Mouse (Mus musculus): Measurements from ENCODE around the gene Dnajb11. TPM values are rescaled to one million over a fixed set of nuclear protein-coding genes. Genes with fewer than 3 reads are reported as not detected.

Dnajb11 gene
- 100 and 108 TPM in 2 replicates for polyA plus RNA-seq (2014; fragmentation: Nextera tagmentation; extraction: Ambion mirVana)

DNA sequence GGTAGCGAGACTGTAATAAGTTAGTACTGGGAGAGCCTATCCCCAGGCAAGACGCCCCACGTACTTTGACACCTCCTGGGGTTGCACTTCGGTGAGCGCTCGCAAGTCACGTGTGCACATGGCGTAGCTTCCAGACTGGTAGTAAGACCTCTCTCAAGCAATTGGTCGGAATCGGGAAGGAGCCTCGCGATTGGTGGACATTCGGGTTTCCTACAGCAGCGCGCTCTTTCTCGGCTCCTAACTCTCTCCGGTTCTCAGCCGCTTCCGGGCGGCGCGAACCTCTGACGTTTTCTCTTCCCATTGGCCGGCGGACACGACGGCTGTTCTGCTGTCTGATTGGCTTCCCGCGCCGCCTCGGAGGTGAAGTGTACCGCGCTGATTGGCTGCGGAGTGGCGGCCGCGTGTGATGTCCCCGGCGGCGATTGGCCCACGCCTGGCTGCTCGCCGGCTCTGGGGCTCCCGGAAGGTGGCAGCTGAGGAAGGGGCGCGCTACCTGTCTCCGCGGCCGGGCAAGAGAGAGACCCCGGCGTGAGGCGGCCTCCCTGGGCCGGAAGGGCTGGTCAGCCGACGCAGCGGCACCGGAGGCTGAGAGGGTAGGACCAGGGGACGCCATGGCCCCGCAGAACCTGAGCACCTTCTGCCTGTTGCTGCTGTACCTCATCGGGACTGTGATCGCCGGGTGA lies at the start of gene Dnajb11, which contains the start of gene Tbccd1:
Gene Dnajb11, plus strand, starts transcription at position 415 of the 683 bp plus-strand sequence.
Gene Tbccd1, minus strand, starts transcription at position 239 of the 683 bp plus-strand sequence.
- peak within 1 kb of the TSS; percentile 85 for H3K4me2 ChIP-seq (ENCODE audit: low read depth, low read length)
- H3K9ac ChIP-seq (ENCODE audit: low read depth, low read length), result peak within 1 kb of the TSS; percentile 82
- ATAC-seq (ENCODE audit: low read depth) (peak; percentile 100), DNase-seq (ENCODE audit: low spot score) (peak; percentile 100)
- no peaks in the 10 kb centered on the region for H3K27me3 ChIP-seq (replicated peaks; ENCODE audit: control insufficient read depth, insufficient read depth, low read length)
- peaks cover 11% of the 10 kb centered on the region for H3K4me1 ChIP-seq (ENCODE audit: control insufficient read depth, insufficient read depth, low read length)
- peak within 1 kb of the TSS; percentile 84 for H3K4me3 ChIP-seq (ENCODE audit: low read depth, low read length)
- peak within 1 kb of the TSS; percentile 69; the same call in 1 of the 2 replicates for H3K27ac ChIP-seq (replicated peaks; ENCODE audit: low read depth, low read length)
- under 1% methylated on average over 57 of the region's 62 CpGs for WGBS
- peaks cover 9% of the 10 kb centered on the region; the same call in 1 of the 2 replicates for H3K36me3 ChIP-seq (ENCODE audit: control insufficient read depth, insufficient read depth, low read length)
- no peaks in the 10 kb centered on the region for H3K9me3 ChIP-seq (ENCODE audit: control insufficient read depth, low read length)

- no peak within 1 kb of the TSS for H3K4me3 ChIP-seq (ENCODE audit: low read depth, low read length)
- no peaks in the 10 kb centered on the region for H3K4me1 ChIP-seq (ENCODE audit: control insufficient read depth, insufficient read depth, low read length)
- ATAC-seq (ENCODE audit: low read depth) (no peak), DNase-seq (ENCODE audit: low spot score) (no peak)
- peaks cover 6% of the 10 kb centered on the region; the same call in 1 of the 2 replicates for H3K36me3 ChIP-seq (ENCODE audit: control insufficient read depth, insufficient read depth, low read length)
- no peak within 1 kb of the TSS for H3K27ac ChIP-seq (replicated peaks; ENCODE audit: low read depth, low read length)
- no peaks in the 10 kb centered on the region for H3K9me3 ChIP-seq (ENCODE audit: control insufficient read depth, low read length)
- no peak within 1 kb of the TSS for H3K9ac ChIP-seq (ENCODE audit: low read depth, low read length)
- H3K4me2 ChIP-seq (ENCODE audit: low read depth, low read length), result no peak within 1 kb of the TSS
- 64% methylated on average over 2 of the region's 2 CpGs for WGBS
- H3K27me3 ChIP-seq (replicated peaks; ENCODE audit: control insufficient read depth, insufficient read depth, low read length), result no peaks in the 10 kb centered on the region
Measured at GRCm38 (mm10) chr16:22811477-22811876, 46.2 kb upstream of the Dnajb11 start, which contains the start of gene Crygs. Crygs (minus strand) TSS chr16:22811577.

- Histone ChIP-seq H3K27me3 (replicated peaks; ENCODE audit: control insufficient read depth, insufficient read depth, low read length) (no peaks in the 10 kb centered on the region), H3K9ac (ENCODE audit: low read depth, low read length) (no peak overlapping the region), H3K4me2 (ENCODE audit: low read depth, low read length) (no peak overlapping the region), H3K4me3 (ENCODE audit: low read depth, low read length) (no peak overlapping the region), H3K27ac (replicated peaks; ENCODE audit: low read depth, low read length) (no peak overlapping the region), H3K9me3 (ENCODE audit: control insufficient read depth, low read length) (no peaks in the 10 kb centered on the region), H3K4me1 (ENCODE audit: control insufficient read depth, insufficient read depth, low read length) (no peaks in the 10 kb centered on the region), H3K36me3 (ENCODE audit: control insufficient read depth, insufficient read depth, low read length) (peaks cover 24% of the 10 kb centered on the region)
- WGBS, result 46% methylated on average over 8 of the region's 8 CpGs
- ATAC-seq (ENCODE audit: low read depth) (peak; percentile 67; the same call in 1 of the 2 replicates), DNase-seq (ENCODE audit: low spot score) (peak; percentile 70)
Measured at GRCm38 (mm10) chr16:22820731-22821130, 36.9 kb upstream of the Dnajb11 start.

DNA sequence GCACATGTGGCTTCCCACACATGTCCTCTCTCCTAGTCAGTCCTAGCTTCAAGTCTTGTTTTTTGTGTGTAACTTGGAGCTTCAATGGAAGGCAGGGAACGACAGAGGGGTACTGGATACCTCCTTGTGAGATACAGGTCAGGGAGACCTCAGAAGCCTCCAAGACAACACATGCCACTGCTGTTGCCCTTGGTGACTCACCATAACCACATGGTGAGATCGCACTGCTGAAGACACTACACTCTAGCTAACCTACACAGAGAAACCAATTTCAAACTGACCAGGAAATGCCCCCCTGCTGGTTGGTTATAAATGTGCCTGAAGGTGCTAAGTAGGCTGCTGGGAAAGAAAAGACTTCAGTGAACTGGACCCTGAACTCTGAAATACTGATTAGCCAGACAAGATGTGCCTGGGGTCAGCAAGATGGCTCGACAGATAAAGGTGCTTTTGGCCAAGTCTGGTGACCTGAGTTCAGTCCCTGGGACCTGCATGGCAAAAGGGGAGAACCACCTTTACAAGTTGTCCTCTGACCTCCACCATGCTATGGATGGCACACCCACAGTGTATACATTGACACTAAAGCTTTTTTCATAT lies 24.6 kb upstream of the Dnajb11 start:
- H3K27ac ChIP-seq (replicated peaks; ENCODE audit: low read depth, low read length), result no peak overlapping the region
- no peak overlapping the region for H3K4me2 ChIP-seq (ENCODE audit: low read depth, low read length)
- 95% methylated on average over 3 of the region's 3 CpGs for WGBS
- no peak overlapping the region for H3K9ac ChIP-seq (ENCODE audit: low read depth, low read length)
- no peak for ATAC-seq (ENCODE audit: low read depth)
- no peaks in the 10 kb centered on the region for H3K27me3 ChIP-seq (replicated peaks; ENCODE audit: control insufficient read depth, insufficient read depth, low read length)
- no peaks in the 10 kb centered on the region for H3K4me1 ChIP-seq (ENCODE audit: control insufficient read depth, insufficient read depth, low read length)
- no peak overlapping the region for H3K4me3 ChIP-seq (ENCODE audit: low read depth, low read length)
- H3K36me3 ChIP-seq (ENCODE audit: control insufficient read depth, insufficient read depth, low read length), result peaks cover 24% of the 10 kb centered on the region
- no peak for DNase-seq (ENCODE audit: low spot score)
- H3K9me3 ChIP-seq (ENCODE audit: control insufficient read depth, low read length), result no peaks in the 10 kb centered on the region

DNA sequence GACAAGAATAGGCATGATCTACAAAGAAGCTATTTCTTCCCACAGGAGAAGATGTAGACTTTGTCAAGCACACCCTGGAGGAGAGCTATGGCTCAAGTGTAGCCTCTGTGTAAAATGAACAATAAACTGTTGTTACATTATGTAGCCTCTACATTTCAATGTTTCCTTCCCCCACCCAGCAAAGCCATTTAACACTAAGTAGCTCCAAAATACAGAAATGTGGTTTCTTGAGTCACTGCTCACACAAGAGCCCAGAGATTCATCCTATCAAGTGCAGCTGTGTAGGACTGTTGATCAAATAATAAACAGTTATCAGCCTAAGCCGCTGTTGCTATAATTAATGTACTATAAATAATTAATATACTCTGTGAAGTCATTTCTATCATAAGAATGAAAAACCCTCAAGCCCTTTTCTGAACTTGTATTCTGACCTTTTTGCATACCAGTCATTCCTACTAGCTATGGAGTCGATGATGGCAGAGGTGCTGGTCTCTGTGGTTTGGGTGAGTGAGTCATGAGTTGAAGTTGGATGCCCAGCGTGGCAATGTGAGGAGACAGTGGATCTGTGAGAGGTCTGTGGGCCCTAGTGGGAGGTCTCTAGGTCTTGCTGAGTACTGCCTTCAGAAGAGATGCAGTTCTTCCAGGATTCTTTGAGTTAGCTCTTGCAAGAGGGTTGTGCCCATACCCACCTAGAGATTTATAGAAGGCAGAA lies 18.3 kb upstream of the Dnajb11 start:
- Histone ChIP-seq H3K4me2 (ENCODE audit: low read depth, low read length) (no peak overlapping the region), H3K27me3 (replicated peaks; ENCODE audit: control insufficient read depth, insufficient read depth, low read length) (no peaks in the 10 kb centered on the region), H3K36me3 (ENCODE audit: control insufficient read depth, insufficient read depth, low read length) (peaks cover 29% of the 10 kb centered on the region), H3K9me3 (ENCODE audit: control insufficient read depth, low read length) (no peaks in the 10 kb centered on the region), H3K4me1 (ENCODE audit: control insufficient read depth, insufficient read depth, low read length) (no peaks in the 10 kb centered on the region), H3K4me3 (ENCODE audit: low read depth, low read length) (no peak overlapping the region), H3K9ac (ENCODE audit: low read depth, low read length) (no peak overlapping the region), H3K27ac (replicated peaks; ENCODE audit: low read depth, low read length) (no peak overlapping the region)
- DNase-seq (ENCODE audit: low spot score) (no peak), ATAC-seq (ENCODE audit: low read depth) (no peak)
- WGBS, result 82% methylated on average over 3 of the region's 3 CpGs

DNA sequence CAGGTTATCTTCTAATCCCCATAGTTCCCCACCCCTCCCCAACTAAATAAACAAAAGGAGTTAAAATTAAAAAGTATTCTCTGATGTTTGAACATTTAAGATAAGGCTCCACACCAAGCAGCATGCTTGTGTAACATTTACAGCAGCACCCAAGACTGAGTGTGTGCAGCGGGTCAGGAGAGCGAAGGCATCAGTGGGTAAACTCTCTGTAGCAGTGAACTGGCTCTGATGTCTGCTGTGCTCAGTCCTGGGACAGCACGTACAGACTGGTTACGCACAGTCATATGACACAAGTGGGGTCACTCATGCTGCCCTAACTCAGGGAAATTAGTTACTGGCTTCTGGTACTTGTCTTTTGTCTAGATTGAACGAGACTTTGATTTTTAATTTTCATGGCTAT lies 14.8 kb upstream of the Dnajb11 start:
- peaks cover 3% of the 10 kb centered on the region; the same call in 1 of the 2 replicates for H3K4me1 ChIP-seq (ENCODE audit: control insufficient read depth, insufficient read depth, low read length)
- no peak for DNase-seq (ENCODE audit: low spot score)
- H3K27me3 ChIP-seq (replicated peaks; ENCODE audit: control insufficient read depth, insufficient read depth, low read length), result no peaks in the 10 kb centered on the region
- no peak overlapping the region for H3K9ac ChIP-seq (ENCODE audit: low read depth, low read length)
- H3K9me3 ChIP-seq (ENCODE audit: control insufficient read depth, low read length), result no peaks in the 10 kb centered on the region
- 87% methylated on average over 5 of the region's 5 CpGs for whole genome bisulfite sequencing
- H3K27ac ChIP-seq (replicated peaks; ENCODE audit: low read depth, low read length), result no peak overlapping the region
- H3K4me3 ChIP-seq (ENCODE audit: low read depth, low read length), result no peak overlapping the region
- no peak for ATAC-seq (ENCODE audit: low read depth)
- H3K36me3 ChIP-seq (ENCODE audit: control insufficient read depth, insufficient read depth, low read length), result peaks cover 22% of the 10 kb centered on the region
- H3K4me2 ChIP-seq (ENCODE audit: low read depth, low read length), result no peak overlapping the region

GRCm38 (mm10) chr16:22844061-22844801 lies 13.4 kb upstream of the Dnajb11 start:
- H3K9me3 ChIP-seq (ENCODE audit: control insufficient read depth, low read length), result no peaks in the 10 kb centered on the region
- peaks cover 14% of the 10 kb centered on the region; the same call in 1 of the 2 replicates for H3K36me3 ChIP-seq (ENCODE audit: control insufficient read depth, insufficient read depth, low read length)
- ATAC-seq (ENCODE audit: low read depth) (peak; percentile 98), DNase-seq (ENCODE audit: low spot score) (peak; percentile 95)
- peak overlapping the region; percentile 81 for H3K9ac ChIP-seq (ENCODE audit: low read depth, low read length)
- H3K27ac ChIP-seq (replicated peaks; ENCODE audit: low read depth, low read length), result no peak overlapping the region
- H3K27me3 ChIP-seq (replicated peaks; ENCODE audit: control insufficient read depth, insufficient read depth, low read length), result no peaks in the 10 kb centered on the region
- WGBS, result 14% methylated on average over 16 of the region's 26 CpGs
- H3K4me2 ChIP-seq (ENCODE audit: low read depth, low read length), result peak overlapping the region; percentile 90
- peak overlapping the region; percentile 59 for H3K4me3 ChIP-seq (ENCODE audit: low read depth, low read length)
- H3K4me1 ChIP-seq (ENCODE audit: control insufficient read depth, insufficient read depth, low read length), result peaks cover 3% of the 10 kb centered on the region; the same call in 1 of the 2 replicates

- Histone ChIP-seq H3K9ac (ENCODE audit: low read depth, low read length) (peak overlapping the region; percentile 81), H3K4me3 (ENCODE audit: low read depth, low read length) (peak overlapping the region; percentile 59), H3K4me1 (ENCODE audit: control insufficient read depth, insufficient read depth, low read length) (peaks cover 3% of the 10 kb centered on the region; the same call in 1 of the 2 replicates), H3K9me3 (ENCODE audit: control insufficient read depth, low read length) (no peaks in the 10 kb centered on the region), H3K36me3 (ENCODE audit: control insufficient read depth, insufficient read depth, low read length) (peaks cover 10% of the 10 kb centered on the region; the same call in 1 of the 2 replicates), H3K27ac (replicated peaks; ENCODE audit: low read depth, low read length) (no peak overlapping the region), H3K4me2 (ENCODE audit: low read depth, low read length) (peak overlapping the region; percentile 90), H3K27me3 (replicated peaks; ENCODE audit: control insufficient read depth, insufficient read depth, low read length) (no peaks in the 10 kb centered on the region)
- 66% methylated on average over 5 of the region's 5 CpGs for WGBS
- no peak for DNase-seq (ENCODE audit: low spot score)
- ATAC-seq (ENCODE audit: low read depth), result no peak
Measured at GRCm38 (mm10) chr16:22844834-22845233, 12.8 kb upstream of the Dnajb11 start.
